Mouse (Mus musculus): Measurements from ENCODE around the gene Pdzrn4. TPM values are rescaled to one million over a fixed set of nuclear protein-coding genes. Genes with fewer than 3 reads are reported as not detected.
A peak's percentile ranks its signal among the peaks of the same experiment; 100 is the strongest.

The Pdzrn4 gene
- total and polyA plus RNA-seq, 3 experiments, result 0.90 to 3.5 (median 2.7) TPM

GRCm38 (mm10) chr15:92640212-92641082 lies 243.8 kb downstream of the Pdzrn4 start:
- 0 out of 2 replicates have a peak, but pooled peaks have one; percentile 24 for TF ChIP-seq EP300 (IDR thresholded peaks at IDR 0.05; ENCODE audit: insufficient read depth, low read depth, low read length)
- no peak for TF ChIP-seq CTCF (IDR thresholded peaks at IDR 0.05)
- TF ChIP-seq POLR2A (IDR thresholded peaks at IDR 0.05; ENCODE audit: insufficient read depth, low read depth, low read length), result no peak
- H3K27ac ChIP-seq, result no peak overlapping the region
- no peaks in the 10 kb centered on the region for H3K79me2 ChIP-seq (replicated peaks; ENCODE audit: control insufficient read depth, insufficient read depth, low read length)
- H3K4me1 ChIP-seq (ENCODE audit: control insufficient read depth, insufficient read depth, low read length), result no peaks in the 10 kb centered on the region
- intact Hi-C loops (cut with DNase I), result no loop called here
- H3K36me3 ChIP-seq (ENCODE audit: control insufficient read depth, insufficient read depth, low read length), result no peaks in the 10 kb centered on the region
- 53% methylated on average over 18 of the region's 18 CpGs for WGBS
- peak; percentile 30 to 61 for DNase-seq
- H3K27me3 ChIP-seq (ENCODE audit: control insufficient read depth, insufficient read depth, low read length), result no peaks in the 10 kb centered on the region
- H3K4me3 ChIP-seq, result no peak overlapping the region
- no peak overlapping the region for H3K9ac ChIP-seq (ENCODE audit: low read depth, low read length)

GRCm38 (mm10) chr15:92671279-92672051 lies 274.8 kb downstream of the Pdzrn4 start:
- H3K4me3 ChIP-seq, result no peak overlapping the region
- no peak overlapping the region for H3K27ac ChIP-seq
- TF ChIP-seq POLR2A (IDR thresholded peaks at IDR 0.05; ENCODE audit: insufficient read depth, low read depth, low read length) (no peak), CTCF (IDR thresholded peaks at IDR 0.05) (no peak), EP300 (IDR thresholded peaks at IDR 0.05; ENCODE audit: insufficient read depth, low read depth, low read length) (no peak)
- no peaks in the 10 kb centered on the region for H3K79me2 ChIP-seq (replicated peaks; ENCODE audit: control insufficient read depth, insufficient read depth, low read length)
- no peaks in the 10 kb centered on the region for H3K27me3 ChIP-seq (ENCODE audit: control insufficient read depth, insufficient read depth, low read length)
- 83% methylated on average over 11 of the region's 11 CpGs for whole genome bisulfite sequencing
- no peak overlapping the region for H3K9ac ChIP-seq (ENCODE audit: low read depth, low read length)
- H3K4me1 ChIP-seq (ENCODE audit: control insufficient read depth, insufficient read depth, low read length), result no peaks in the 10 kb centered on the region
- H3K36me3 ChIP-seq (ENCODE audit: control insufficient read depth, insufficient read depth, low read length), result no peaks in the 10 kb centered on the region
- intact Hi-C loops (cut with DNase I), result no loop called here
- no peak for DNase-seq

- H3K4me3 ChIP-seq, result no peak overlapping the region
- H3K27ac ChIP-seq, result no peak overlapping the region
- no peak for DNase-seq
- 78% methylated on average over 5 of the region's 5 CpGs for WGBS
- intact Hi-C loops (cut with DNase I), result no loop called here
- no peaks in the 10 kb centered on the region for H3K36me3 ChIP-seq (ENCODE audit: control insufficient read depth, insufficient read depth, low read length)
- H3K4me1 ChIP-seq (ENCODE audit: control insufficient read depth, insufficient read depth, low read length), result no peaks in the 10 kb centered on the region
- no peak overlapping the region for H3K9ac ChIP-seq (ENCODE audit: low read depth, low read length)
- TF ChIP-seq CTCF (IDR thresholded peaks at IDR 0.05) (no peak), POLR2A (IDR thresholded peaks at IDR 0.05; ENCODE audit: insufficient read depth, low read depth, low read length) (no peak), EP300 (IDR thresholded peaks at IDR 0.05; ENCODE audit: insufficient read depth, low read depth, low read length) (no peak)
- H3K27me3 ChIP-seq (ENCODE audit: control insufficient read depth, insufficient read depth, low read length), result no peaks in the 10 kb centered on the region
- H3K79me2 ChIP-seq (replicated peaks; ENCODE audit: control insufficient read depth, insufficient read depth, low read length), result no peaks in the 10 kb centered on the region
Observed at GRCm38 (mm10) chr15:92676096-92676495, 279.4 kb downstream of the Pdzrn4 start.

- no peaks in the 10 kb centered on the region for H3K4me1 ChIP-seq (ENCODE audit: control insufficient read depth, insufficient read depth, low read length)
- no peaks in the 10 kb centered on the region for H3K27me3 ChIP-seq (ENCODE audit: control insufficient read depth, insufficient read depth, low read length)
- H3K9ac ChIP-seq (ENCODE audit: low read depth, low read length), result no peak overlapping the region
- H3K27ac ChIP-seq, result no peak overlapping the region
- intact Hi-C loops (cut with DNase I), result no loop called here
- TF ChIP-seq POLR2A (IDR thresholded peaks at IDR 0.05; ENCODE audit: insufficient read depth, low read depth, low read length) (no peak), EP300 (IDR thresholded peaks at IDR 0.05; ENCODE audit: insufficient read depth, low read depth, low read length) (no peak), CTCF (IDR thresholded peaks at IDR 0.05) (no peak)
- no peaks in the 10 kb centered on the region for H3K79me2 ChIP-seq (replicated peaks; ENCODE audit: control insufficient read depth, insufficient read depth, low read length)
- 75% methylated on average over 6 of the region's 6 CpGs for WGBS
- H3K4me3 ChIP-seq, result no peak overlapping the region
- DNase-seq, result no peak
- no peaks in the 10 kb centered on the region for H3K36me3 ChIP-seq (ENCODE audit: control insufficient read depth, insufficient read depth, low read length)
Observed at GRCm38 (mm10) chr15:92678377-92678776, 281.7 kb downstream of the Pdzrn4 start.

GRCm38 (mm10) chr15:92679541-92679940 lies 282.9 kb downstream of the Pdzrn4 start:
- H3K4me1 ChIP-seq (ENCODE audit: control insufficient read depth, insufficient read depth, low read length), result no peaks in the 10 kb centered on the region
- DNase-seq, result no peak
- intact Hi-C loops (cut with DNase I), result no loop called here
- H3K79me2 ChIP-seq (replicated peaks; ENCODE audit: control insufficient read depth, insufficient read depth, low read length), result no peaks in the 10 kb centered on the region
- H3K36me3 ChIP-seq (ENCODE audit: control insufficient read depth, insufficient read depth, low read length), result no peaks in the 10 kb centered on the region
- TF ChIP-seq POLR2A (IDR thresholded peaks at IDR 0.05; ENCODE audit: insufficient read depth, low read depth, low read length) (no peak), EP300 (IDR thresholded peaks at IDR 0.05; ENCODE audit: insufficient read depth, low read depth, low read length) (no peak), CTCF (IDR thresholded peaks at IDR 0.05) (no peak)
- no peak overlapping the region for H3K4me3 ChIP-seq
- no peak overlapping the region for H3K9ac ChIP-seq (ENCODE audit: low read depth, low read length)
- no peaks in the 10 kb centered on the region for H3K27me3 ChIP-seq (ENCODE audit: control insufficient read depth, insufficient read depth, low read length)
- WGBS, result 75% methylated on average over 6 of the region's 6 CpGs
- no peak overlapping the region for H3K27ac ChIP-seq

All from heart, adult 2 months (tissue).